Mouse (Mus musculus) bone marrow macrophage, adult 2 months (primary cell): ENCODE measurements around the gene Stac3.

Experiments
- CTCF ChIP-seq: IDR thresholded peaks from 2 replicates; pipeline ENCODE4 v1.5.1; 2012; ENCODE audit warnings: low read depth, mild to moderate bottlenecking, low read length, moderate library complexity
- POLR2A ChIP-seq: IDR thresholded peaks from 2 replicates; pipeline ENCODE4 v1.6.1; 2012; ENCODE audit warnings: mild to moderate bottlenecking, low read depth, low read length, borderline replicate concordance

DNA sequence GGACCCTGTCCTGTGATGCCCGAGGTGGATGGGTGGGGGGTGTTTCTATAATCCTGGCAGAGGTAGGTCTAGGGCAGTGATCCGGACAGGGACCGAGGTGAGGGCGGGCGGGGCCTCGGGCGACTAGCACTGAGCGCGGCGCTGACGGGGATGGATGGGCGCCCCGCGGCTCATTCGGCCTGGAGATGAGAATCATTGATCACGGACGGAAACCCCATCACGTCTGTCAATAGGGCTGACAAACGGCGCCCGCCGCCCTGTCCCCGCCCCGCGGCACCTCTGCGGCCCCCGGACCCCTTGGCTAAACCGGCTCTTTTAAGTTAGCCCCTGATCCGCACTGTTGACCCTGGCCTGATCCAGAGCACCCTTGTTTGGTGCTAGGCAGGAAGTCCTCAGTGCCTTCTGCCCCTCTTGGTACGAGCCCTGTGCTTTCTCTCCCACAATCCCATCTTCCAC lies 33.5 kb downstream of the Stac3 start:
- TF ChIP-seq POLR2A (no peak), CTCF (no peak)
